In the genomic region with DNA sequence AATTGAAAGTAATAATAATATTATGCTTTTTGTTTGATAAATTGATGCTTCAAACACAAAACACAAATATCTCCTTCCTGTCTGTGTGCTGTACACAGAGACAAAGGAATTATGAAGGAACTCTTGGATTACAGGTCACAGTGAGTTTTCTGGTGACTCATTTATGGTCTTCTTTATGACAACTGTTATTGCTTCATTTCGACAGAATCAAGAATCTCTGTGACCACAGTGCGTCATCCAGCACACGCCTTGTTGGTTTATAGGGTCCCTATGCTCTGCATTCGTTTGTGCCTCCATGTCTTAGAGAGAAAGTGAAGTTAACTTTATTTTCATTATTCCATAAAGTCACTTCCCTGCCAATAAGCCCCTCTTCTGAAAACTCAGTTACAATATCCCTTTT, we compare ENCODE assay signal across 15 mouse cellular contexts.
"Had no signal": no experiment of that assay in that cellular context is flagged by ENCODE, and none has a peak within 500 bp of the region (broad histone marks: within the 10 kb centered on the region; RNA-seq: fewer than 3 reads in every experiment).

No protein-coding gene starts in this region.

- H3K27me3 ChIP-seq: neural tube, embryonic 15.5 days; stomach, embryonic 15.5 days had no signal

- H3K27ac ChIP-seq: neural tube, embryonic 15.5 days; stomach, embryonic 15.5 days; stomach, postnatal 0 days had no signal

- H3K4me3 ChIP-seq: neural tube, embryonic 15.5 days; stomach, embryonic 15.5 days had no signal

- H3K36me3 ChIP-seq: neural tube, embryonic 15.5 days; stomach, embryonic 15.5 days had no signal

- H3K4me2 ChIP-seq: neural tube, embryonic 15.5 days; stomach, embryonic 15.5 days had no signal

- H3K9ac ChIP-seq: neural tube, embryonic 15.5 days; stomach, embryonic 15.5 days had no signal

- DNase-seq: retina, postnatal 1 day; right cerebral cortex, adult 18-20 months; right cerebral cortex, postnatal 14 days; right cerebral cortex, postnatal 25 days; right cerebral cortex, postnatal 4 days; spleen, adult 18-20 months; thymus, adult 18-20 months; thymus, adult 2 months; thymus, postnatal 14 days; thymus, postnatal 25 days; thymus, postnatal 36 days; thymus, postnatal 4 days had no signal

- H3K4me1 ChIP-seq: neural tube, embryonic 15.5 days; stomach, embryonic 15.5 days had no signal

- H3K9me3 ChIP-seq: neural tube, embryonic 15.5 days; stomach, embryonic 15.5 days had no signal
